Comparison of ENCODE assay signal across 18 mouse cellular contexts in the genomic region with DNA sequence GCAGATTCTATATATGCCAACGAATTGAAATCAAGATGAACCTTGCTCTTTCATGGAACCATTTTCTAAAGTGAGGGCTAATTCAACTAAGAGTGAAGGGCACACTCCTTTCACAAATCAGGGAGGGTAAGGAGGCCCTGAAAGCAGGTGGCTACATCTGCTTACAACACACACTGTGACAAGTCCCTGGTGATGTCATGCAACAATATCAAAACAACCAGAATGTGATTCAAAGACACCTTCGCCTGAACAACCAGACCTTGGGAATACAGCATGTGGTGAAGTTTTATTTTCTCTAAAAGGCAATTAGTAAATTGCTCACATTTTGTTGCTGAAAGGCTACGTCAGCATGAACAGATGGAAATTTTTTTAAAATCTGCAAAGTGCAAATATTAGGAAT.
"Had no signal": no experiment of that assay in that cellular context is flagged by ENCODE, and none has a peak within 500 bp of the region (broad histone marks: within the 10 kb centered on the region; RNA-seq: fewer than 3 reads in every experiment).

No protein-coding gene starts in this region.

- H3K9ac ChIP-seq: liver, embryonic 14.5 days; liver, postnatal 0 days; lung, embryonic 14.5 days; midbrain, embryonic 12.5 days; midbrain, embryonic 15.5 days; neural tube, embryonic 12.5 days; neural tube, embryonic 15.5 days; stomach, embryonic 15.5 days had no signal

- ATAC-seq: liver, postnatal 0 days; lung, postnatal 0 days; midbrain, embryonic 15.5 days had no signal

- H3K4me3 ChIP-seq: left cerebral cortex, adult 2 months; midbrain, embryonic 12.5 days; midbrain, embryonic 15.5 days; neural tube, embryonic 12.5 days; neural tube, embryonic 15.5 days; stomach, embryonic 15.5 days had no signal

- H3K4me2 ChIP-seq: lung, embryonic 14.5 days; midbrain, embryonic 12.5 days; midbrain, embryonic 15.5 days; neural tube, embryonic 12.5 days; neural tube, embryonic 15.5 days; stomach, embryonic 15.5 days had no signal

- H3K9me3 ChIP-seq: midbrain, embryonic 12.5 days; midbrain, embryonic 15.5 days; neural tube, embryonic 12.5 days; neural tube, embryonic 15.5 days; stomach, embryonic 15.5 days had no signal

- H3K27ac ChIP-seq: kidney, postnatal 0 days; left cerebral cortex, adult 2 months; liver, embryonic 14.5 days; macrophage; midbrain, embryonic 12.5 days; midbrain, embryonic 15.5 days; neural tube, embryonic 12.5 days; neural tube, embryonic 15.5 days; stomach, embryonic 15.5 days had no signal

- H3K4me1 ChIP-seq: midbrain, embryonic 12.5 days; midbrain, embryonic 15.5 days; neural tube, embryonic 12.5 days; stomach, embryonic 15.5 days had no signal

- H3K36me3 ChIP-seq: midbrain, embryonic 12.5 days; midbrain, embryonic 15.5 days; neural tube, embryonic 12.5 days; neural tube, embryonic 15.5 days; stomach, embryonic 15.5 days had no signal

- H3K27me3 ChIP-seq: midbrain, embryonic 12.5 days; midbrain, embryonic 15.5 days; neural tube, embryonic 12.5 days; neural tube, embryonic 15.5 days; stomach, embryonic 15.5 days had no signal

- DNase-seq: kidney, adult 2 months; kidney, postnatal 25 days; liver, postnatal 0 days; lung, embryonic 14.5 days; retina, postnatal 1 day; spleen, adult 18-20 months; thymus, adult 18-20 months; thymus, postnatal 36 days had no signal
